Mouse (Mus musculus) thymus, adult 2 months (tissue): ENCODE results near the gene Mrps16.

Experiments
- CTCF ChIP-seq: fragments of 200-500 bp; IDR thresholded peaks from 2 replicates; pipeline ENCODE4 v1.5.1; 2012; ENCODE audit warnings: mild to moderate bottlenecking, control low read depth, low read length, moderate library complexity, borderline replicate concordance; ENCODE audit not compliant: control insufficient read depth, poor library complexity, insufficient read depth; ENCODE audit errors: extremely low read depth
- POLR2A ChIP-seq: fragments of 200-500 bp; IDR thresholded peaks from 2 replicates; pipeline ENCODE4 v1.6.1; 2012; ENCODE audit warnings: mild to moderate bottlenecking, low read length, control low read depth, moderate library complexity; ENCODE audit not compliant: control insufficient read depth, poor library complexity, insufficient read depth; ENCODE audit errors: extremely low read depth

GRCm38 (mm10) chr14:20345885-20346284 lies 47.5 kb downstream of the Mrps16 start:
- TF ChIP-seq CTCF (no peak), POLR2A (no peak)
